Mouse (Mus musculus) gastrocnemius, postnatal 36 days (tissue): ENCODE results near the gene Ncor2. TPM values are rescaled to one million over a fixed set of nuclear protein-coding genes. Genes with fewer than 3 reads are reported as not detected.
A peak's percentile ranks its signal among the peaks of the same experiment; 100 is the strongest.

ENCODE experiments used
- DNase-seq, 2 experiments: peaks; one replicate each; pipeline ENCODE4 v3.0.0; 2022
- intact Hi-C: fragments of 180-260 bp; cut with DNase I; formaldehyde crosslinking; loops from one replicate; pipeline ENCODE4 v1.15.1; 2025
- total RNA-seq, 2 experiments: library from RNA; stranded (reverse); gene quantifications; 2 replicates each; pipeline ENCODE4 v1.2.3; 2021

Ncor2 gene
- total RNA-seq, 2 experiments from 2014 or later: 102 to 112 TPM

DNA sequence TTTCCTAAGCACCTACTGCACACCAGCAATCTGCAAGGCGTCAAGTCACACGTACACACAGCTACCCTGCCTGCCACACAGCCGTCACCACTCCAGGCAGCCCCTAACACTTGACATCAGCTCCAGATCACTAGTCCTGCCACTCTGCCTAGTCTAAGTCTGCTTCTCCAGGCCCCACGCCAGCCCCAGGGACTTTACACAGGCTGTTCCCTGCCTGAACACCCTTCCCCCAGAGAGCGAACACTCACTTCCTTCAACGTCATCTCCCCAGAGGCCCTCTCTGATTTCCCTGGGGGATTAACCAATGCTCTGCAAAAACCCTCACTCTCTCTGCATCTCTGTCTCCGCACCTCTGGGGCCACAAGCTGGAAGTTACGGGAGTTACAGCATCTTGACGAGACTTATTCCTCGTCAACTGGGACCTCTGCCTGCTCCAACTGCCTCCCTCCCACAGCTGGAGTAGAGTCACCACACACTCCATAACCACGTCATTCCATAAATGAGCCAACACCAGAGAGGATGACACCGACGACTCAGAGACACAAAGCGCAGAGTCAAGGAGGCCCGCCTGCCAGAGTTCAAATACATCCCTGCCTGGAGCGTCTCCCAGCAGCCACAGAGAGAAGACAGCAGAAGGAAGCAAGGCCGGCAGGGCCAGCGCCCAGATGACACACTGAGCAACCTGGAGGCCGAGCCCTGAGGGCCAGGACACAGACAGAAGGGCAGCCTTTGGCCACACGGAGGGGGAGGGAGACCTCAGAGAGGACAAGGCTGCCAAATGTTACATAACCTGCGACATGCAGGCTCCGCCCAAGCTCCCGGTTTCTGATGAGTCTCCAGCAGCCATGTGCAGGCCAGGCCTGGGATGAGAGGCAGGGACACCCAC lies 126.2 kb downstream of the Ncor2 start:
- intact Hi-C loops: no loop called here
- DNase-seq: peak; percentile 72 to 78

DNA sequence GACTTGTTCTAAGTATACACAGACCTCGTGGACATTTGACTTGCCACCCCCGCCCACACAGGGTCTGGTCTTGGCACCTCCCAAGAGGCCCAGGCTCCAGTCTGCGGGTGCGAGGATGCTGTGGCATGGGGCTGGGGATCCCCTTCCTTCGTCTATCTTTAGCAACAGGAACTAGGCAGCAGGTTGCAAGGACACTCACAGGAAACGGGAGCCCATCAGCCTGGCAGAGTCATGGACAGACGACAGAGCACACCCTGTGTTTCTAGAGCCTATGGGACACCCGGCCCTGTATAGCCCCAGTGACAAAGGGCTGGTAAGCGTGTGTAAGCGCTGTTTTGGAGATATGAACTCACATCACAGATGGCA lies 126.8 kb downstream of the Ncor2 start:
- intact Hi-C loops: no loop called here
- no peak for DNase-seq

DNA sequence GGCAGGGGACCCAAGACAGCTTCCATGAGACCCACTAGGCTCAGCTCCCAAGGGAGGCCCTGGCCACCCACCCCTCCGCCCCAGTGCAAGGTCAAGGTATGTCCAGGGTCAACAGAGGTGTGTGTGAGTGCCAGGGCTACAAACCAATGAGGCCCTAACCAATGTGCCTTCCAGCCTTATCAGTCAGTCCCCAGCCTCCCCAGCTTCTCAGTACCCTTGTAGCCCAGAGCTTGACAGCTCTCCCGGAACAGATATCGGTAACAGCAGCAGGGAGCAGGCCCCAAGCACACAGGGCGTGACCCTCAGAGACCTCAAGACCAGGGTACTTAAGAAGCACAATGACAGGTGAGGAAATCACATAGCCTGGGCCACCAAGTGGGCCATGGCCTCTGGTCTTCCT lies 129.5 kb downstream of the Ncor2 start:
- intact Hi-C loops: no loop called here
- no peak for DNase-seq

DNA sequence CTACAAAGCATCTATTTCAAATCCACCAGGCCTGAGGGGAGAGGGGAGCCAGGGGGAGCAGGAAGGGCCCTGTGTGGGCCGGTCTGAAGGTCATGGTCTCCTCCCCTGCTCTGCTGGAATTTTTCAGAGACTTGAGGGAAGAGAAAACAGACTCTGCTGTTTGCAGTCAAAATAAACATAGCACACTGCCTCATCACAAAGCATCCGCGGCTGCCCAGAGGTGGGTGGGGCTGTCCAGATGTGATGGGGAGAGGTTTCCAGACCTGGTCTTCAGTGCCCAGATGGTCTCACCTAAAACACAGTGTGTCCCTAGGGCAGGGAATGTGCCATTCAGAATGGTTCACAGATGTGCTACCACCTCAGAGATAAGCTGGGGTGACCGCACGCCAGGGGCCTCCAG lies 132.6 kb downstream of the Ncor2 start:
- intact Hi-C loops: no loop called here
- no peak for DNase-seq

DNA sequence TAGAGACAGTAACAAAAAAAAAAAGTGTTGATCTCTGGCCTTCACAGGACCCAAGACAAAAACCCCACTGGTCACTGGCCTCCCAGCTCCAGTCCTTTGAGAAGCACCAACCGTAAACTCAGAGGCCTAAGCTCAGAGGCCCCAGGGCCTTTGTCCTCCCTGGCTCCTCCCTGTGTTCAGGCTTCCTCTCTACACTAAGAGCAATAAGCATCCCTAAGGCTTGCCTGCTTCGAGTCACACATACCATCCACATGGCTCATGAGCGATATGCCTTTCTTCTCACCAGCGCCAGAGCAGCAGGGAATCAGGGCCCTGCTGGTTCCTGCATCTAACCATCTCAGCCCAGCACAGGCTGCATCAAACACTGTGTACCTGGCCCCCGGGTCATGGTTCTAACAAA lies 133.8 kb downstream of the Ncor2 start:
- no peak for DNase-seq
- intact Hi-C loops: no loop called here

DNA sequence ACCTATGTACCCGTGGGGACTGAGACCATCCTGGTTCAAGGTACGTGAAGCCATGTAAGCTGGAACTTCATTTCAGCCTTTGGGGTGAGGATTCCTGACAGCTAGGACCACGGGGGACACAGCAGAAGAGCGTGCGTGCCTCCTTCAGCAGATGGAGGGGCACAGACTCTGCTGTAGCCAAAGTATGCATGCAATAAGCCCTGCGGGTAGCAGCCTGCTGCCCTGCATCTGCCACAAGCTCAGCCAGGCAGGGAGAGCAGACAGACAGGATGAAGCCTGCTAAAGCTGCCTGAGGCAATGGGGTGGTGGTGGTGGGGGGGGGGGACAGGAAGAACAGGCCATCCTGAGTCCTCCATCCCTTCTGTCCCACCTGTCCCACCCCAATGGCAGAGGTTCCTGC lies 135.6 kb downstream of the Ncor2 start:
- intact Hi-C loops: no loop called here

DNA sequence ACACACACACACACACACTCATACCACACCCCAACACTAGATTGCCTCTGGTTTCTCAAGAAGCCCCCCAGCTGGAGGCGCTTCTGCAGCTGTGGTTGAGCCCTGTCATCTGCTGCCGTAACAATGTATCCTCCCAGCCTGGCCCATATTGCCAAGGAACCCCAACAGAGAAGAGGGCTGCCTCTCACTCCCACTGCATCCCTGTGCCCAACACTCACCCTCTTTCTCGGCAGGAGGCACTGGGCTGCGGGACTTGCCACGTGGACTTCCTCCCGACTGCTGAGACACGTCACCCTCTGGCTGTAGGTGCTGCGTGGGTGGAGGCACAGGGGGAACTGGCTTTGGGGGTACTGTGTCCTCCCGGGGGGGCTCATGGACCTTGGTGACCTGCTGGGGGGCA lies 137.4 kb downstream of the Ncor2 start:
- DNase-seq: no peak
- intact Hi-C loops: loop anchor here (2.0 kb wide), 1 partner anchor 13 kb away; no protein-coding TSS in a partner anchor

More for the DNA sequence above, 135.6 kb downstream of the Ncor2 start:
- DNase-seq: no peak

DNA sequence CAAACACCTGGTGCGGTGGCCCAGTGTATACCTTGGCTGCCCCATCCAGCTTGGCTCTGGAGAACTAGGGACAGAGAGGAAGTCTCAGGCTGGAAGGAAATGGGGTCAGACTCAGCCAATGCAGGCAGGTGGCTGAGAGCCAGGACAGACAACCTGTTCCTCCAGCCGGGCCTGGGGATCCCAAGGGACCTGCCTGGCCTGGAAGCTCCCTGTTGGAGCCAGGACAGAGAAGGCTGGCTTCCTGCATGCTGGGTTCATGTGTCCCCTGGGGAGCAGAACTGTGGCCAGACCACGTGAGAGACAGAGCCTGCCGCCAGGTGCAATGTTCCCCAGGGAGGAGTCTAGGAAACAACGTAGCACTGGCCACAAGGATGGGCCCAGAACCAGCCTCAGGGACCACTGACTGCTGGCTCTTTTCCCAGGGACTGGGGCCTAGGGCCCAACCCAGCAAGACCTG lies 138.9 kb downstream of the Ncor2 start:
- peak; percentile 94 to 96 for DNase-seq
- intact Hi-C loops: loop anchor here (2.0 kb wide), 1 partner anchor 15 kb away; no protein-coding TSS in a partner anchor

DNA sequence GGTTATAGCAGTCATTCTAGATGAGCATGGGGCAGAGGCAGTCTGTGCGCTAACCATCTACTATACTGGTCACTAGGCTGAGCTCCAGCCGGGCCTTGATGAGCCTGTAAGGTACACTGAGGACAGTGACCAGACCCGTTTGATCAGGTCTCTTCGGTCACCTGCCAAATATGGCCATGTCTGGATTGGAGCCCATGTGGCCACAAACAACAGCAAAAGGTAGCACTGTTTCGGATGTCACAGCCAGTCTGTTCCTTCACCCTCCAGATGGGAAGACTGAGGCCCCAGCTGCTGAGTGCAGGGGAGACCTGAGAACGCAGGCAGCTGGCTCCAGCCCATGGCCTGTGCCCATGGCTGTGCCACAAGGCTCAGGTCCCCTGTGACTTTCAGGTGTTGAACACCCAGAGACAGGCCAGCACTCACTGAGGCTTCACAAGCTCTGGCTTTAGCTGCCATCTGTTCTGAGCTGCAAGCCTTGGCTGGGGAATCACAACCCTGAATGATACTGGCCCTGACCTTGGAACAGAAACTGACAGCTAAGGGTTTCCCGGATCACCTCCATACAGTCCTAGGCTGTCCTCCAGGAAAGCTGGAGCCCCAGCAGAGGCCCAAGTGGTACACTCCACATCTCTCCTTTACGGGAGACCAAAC lies 139.5 kb downstream of the Ncor2 start:
- intact Hi-C loops: loop anchor here (2.0 kb wide), 1 partner anchor 15 kb away; no protein-coding TSS in a partner anchor
- DNase-seq: no peak

DNA sequence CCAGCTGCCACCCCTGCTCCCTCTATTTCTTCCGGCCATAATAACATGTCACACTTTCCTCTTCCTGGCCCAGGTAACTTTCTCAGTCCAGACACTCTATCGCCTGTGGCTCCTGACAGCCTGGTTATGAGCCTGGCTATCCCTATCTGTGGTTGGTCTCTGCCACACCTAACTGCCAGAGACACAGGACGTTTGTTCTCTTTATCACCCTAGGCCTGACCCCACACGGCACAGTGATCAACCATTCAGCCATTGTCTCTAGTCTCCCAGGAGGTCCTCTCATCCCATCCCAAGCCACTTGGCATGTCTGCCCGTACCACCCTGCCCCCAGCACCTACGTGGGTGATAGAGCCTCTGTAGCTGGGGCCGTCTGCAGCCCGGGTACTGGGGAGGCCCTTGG lies 142.5 kb downstream of the Ncor2 start:
- intact Hi-C loops: no loop called here
- no peak for DNase-seq

DNA sequence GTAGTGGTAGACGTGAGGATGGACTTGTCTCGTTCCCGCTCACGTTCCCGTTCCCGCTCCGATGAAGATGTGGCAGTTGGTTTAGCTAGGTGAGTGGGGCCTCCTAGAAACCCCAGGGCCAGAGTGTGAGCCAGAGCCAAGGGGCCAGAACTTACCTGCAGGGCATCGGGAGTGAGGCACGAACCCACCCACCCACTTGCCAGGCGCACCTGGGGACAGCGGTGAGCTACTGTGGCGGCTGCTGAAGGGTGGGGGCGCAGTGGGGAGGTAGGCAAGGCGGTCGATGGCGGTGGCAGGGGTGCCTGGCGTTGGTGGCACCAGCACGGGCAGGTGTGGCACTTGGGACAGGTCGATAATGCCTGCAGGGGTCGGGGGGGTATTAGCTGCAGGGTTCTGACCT lies 150.1 kb downstream of the Ncor2 start:
- DNase-seq: no peak
- intact Hi-C loops: no loop called here

DNA sequence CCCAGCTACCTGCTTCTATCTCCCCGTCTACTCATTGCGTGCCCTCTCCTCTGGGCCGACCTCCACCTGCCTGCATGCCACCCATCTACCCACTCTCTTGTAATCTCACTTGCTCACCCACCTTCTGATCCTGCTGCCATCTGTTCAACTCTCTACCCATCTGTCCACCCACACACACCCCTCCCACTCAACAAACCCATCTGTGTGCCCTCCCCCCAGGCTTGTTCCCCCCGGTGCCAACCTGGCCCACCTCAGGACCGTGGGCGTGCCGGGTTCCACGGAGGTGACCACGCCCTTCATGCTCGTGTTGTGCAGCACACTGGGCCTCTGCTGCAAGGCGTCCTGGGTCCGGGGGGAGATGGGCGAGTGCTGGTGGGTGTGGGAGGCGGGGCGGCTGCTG lies 150.6 kb downstream of the Ncor2 start:
- intact Hi-C loops: no loop called here
- DNase-seq: no peak

DNA sequence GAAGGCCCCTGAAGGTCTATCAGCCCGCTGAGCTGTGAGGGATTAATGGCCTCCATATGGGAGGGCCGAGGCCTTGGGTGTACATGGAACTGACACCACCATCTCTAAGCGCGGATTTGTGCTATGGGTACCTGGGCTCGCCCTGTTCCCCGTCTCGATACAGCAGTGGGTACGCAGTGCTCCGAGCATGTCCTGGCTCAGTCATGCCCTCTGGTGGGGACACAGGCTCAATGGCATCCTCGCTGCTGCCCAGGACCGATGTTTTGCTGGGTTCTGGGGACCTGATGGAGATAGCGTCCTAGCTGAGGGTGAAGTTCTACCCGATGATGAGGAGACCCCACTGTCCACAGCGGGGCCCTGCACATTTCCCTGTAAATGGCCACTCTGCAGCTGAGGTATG lies 155.0 kb downstream of the Ncor2 start:
- intact Hi-C loops: loop anchor here (5.0 kb wide), 1 partner anchor 248 kb away; no protein-coding TSS in a partner anchor
- no peak for DNase-seq

DNA sequence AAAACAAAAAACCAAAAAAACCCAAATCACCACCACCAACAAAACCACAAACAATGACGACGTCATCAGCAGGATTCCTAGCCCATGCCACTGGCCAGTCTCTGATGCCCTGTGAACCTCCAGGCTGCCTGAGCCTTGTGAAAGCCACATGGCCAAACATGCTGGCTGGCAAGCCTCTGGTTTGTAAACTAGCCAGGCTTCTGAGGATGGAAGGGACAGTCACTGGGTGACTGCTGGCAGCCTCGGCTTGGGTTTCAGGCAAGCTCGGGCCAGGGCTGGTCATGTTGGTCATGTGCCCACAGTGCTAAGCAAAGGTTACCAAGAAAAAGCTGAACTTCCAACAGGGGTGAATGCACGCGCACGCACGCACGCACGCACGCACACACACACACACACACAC lies 157.7 kb downstream of the Ncor2 start:
- DNase-seq: peak; percentile 71 to 80
- intact Hi-C loops: loop anchor here (5.0 kb wide), 1 partner anchor 251 kb away; no protein-coding TSS in a partner anchor

DNA sequence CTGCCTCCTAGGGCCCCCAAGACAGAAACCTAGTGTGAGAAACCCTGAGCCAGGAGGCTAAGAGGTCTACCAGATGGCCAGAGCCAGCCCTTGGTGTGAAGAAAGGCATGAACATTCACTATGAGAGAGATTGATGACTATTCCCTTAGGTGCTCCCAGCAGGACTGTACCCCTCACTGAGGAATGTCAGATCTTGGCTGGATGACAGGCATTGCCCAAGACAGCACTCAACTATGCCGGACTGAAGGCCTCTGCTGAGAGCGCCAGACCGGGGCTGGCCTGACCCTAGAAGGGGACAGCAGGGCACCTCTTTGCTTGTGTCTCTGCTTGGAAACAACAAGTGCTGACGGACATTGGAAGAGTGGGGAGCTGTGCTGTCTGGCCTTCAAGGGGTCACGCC lies 159.9 kb downstream of the Ncor2 start:
- DNase-seq: no peak
- intact Hi-C loops: loop anchor here (5.0 kb wide), 1 partner anchor 88 kb away; no protein-coding TSS in a partner anchor

DNA sequence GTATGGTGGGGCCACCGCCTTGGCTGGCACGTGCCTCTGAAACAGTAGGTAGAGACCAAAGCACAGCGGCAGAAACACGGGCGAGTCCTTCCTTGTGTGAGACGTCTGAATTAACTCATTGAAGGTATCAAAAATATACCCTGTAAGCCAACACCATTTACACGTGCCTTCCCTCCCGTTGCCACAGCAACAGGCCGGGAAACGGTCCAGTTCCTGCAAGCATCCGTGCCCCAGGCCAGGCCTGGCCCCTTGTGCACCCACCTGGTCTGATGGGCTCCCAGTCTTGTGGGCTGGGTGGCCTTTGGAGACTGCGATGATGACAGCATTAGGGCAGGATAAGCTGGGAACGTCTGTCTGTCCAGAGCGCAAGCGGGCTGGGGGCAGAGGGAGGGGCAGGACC lies 161.7 kb downstream of the Ncor2 start:
- intact Hi-C loops: loop anchor here (5.0 kb wide), 1 partner anchor 90 kb away; no protein-coding TSS in a partner anchor
- no peak for DNase-seq

DNA sequence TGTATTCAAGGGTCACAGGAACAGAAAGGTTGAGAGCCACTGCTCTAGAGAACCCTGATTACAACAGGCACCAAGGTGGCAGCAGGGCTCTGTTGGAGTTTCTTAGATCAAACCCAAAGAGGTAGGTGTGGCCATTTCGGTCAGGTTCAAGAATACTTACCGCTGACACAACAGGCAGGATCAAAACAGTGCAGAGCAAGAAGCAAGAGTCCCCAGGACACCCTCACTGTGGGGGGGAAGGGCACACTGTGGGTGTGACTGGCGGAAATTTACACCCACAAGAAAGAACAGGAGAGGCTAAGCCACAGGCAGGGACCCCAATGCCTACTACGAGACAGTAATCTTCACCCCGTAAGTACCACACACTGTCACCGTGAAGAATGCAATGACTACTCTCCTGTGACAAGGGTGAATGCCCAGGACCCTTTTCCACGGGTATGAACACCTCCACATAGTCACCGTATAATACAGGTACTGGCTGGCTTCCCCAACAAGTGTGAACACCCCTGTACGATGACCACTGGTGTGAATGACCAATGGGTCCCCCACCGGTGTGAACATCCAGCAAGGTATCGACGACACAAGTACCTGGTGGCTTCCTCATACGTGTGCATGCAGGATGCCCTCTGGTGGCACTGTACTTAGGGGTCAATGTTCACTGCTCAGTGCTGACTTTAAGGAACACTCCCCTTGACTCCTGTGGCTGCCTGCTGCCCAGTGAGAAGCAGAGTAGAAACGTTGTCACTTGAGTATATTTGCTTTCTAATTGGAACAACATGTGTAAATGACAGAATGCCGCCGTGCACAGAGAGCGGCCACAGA lies 162.4 kb downstream of the Ncor2 start:
- intact Hi-C loops: loop anchor here (5.0 kb wide), 1 partner anchor 91 kb away; no protein-coding TSS in a partner anchor
- DNase-seq: no peak

DNA sequence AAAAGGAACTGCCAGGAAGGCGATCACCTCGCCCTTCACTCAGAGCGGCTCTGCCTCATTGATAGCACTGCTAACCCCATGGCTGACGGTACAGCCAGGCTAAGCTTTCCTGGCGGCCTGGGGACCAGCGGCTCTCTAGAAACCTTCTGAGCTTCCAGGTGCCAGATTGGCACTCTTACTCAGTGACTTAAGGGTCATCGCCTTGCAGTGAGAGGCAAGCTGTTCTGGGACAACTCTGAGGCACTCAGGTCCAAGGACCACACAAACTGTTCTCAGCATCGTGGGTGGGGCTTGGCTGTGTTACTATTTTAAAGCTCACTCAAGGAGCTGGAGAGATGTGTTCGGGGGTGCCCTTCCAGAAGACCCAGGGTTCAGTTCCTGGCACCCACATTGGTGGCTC lies 163.4 kb downstream of the Ncor2 start:
- no peak for DNase-seq

DNA sequence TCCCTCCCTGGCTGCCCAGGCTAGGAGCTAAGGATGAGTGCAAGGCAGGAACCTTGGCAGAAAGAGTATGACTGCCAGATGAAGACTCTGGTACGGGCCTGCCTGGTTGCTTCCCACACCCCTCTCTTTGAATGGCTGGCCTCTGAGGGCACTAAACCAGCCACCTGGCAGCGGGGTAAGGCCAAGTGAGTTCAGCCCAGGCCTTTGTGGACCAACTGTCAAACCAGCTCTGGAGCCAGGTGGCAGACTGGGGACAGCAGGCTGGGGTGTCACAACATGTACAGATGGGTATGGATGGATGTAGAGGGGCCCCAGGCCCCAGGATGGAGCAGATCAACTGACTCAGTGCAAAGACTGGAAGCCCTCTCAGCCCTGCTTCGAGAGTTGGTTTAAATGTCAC lies 164.0 kb downstream of the Ncor2 start:
- DNase-seq: no peak
- intact Hi-C loops: loop anchor here (5.0 kb wide), 1 partner anchor 92 kb away; no protein-coding TSS in a partner anchor

More for the DNA sequence above, 163.4 kb downstream of the Ncor2 start:
- intact Hi-C loops: loop anchor here (5.0 kb wide), 1 partner anchor 92 kb away; no protein-coding TSS in a partner anchor

DNA sequence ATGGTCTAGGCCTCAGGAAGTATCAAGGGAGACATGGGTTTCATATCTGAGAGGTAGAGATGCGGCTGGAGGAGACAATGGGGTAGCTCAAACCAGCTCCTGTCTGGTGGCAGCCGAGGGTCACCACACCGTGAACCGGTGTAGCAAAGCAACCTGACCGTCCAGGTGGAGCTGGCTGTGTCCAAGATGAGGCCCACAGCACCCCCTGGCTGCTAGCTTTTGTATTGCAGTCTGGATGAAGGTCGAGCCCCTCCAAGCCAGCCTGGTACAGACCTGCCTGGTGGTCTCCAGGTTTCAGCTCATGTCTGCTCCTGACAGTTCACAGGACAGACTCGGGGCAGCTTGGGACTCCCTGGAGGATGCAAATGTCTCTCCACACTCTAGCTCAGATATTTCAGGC lies 164.5 kb downstream of the Ncor2 start:
- DNase-seq: peak; percentile 56 to 60
- intact Hi-C loops: loop anchor here (1.0 kb wide), 1 partner anchor 71 kb away; no protein-coding TSS in a partner anchor
